Mouse (Mus musculus): ENCODE measurements around the gene Gm3488.
"Not testable (repeated sequence)": the region's sequence is repeated elsewhere in the genome, so short reads cannot be mapped to it uniquely, and the experiment has no call there.

The Gm3488 gene

GRCm38 (mm10) chr14:5501374-5501773 is at the start of gene Gm3488:
TSS of gene Gm3488 (plus strand) at chr14:5501674.
- not testable (repeated sequence) for DNase-seq (ENCODE audit: low spot score)

DNA sequence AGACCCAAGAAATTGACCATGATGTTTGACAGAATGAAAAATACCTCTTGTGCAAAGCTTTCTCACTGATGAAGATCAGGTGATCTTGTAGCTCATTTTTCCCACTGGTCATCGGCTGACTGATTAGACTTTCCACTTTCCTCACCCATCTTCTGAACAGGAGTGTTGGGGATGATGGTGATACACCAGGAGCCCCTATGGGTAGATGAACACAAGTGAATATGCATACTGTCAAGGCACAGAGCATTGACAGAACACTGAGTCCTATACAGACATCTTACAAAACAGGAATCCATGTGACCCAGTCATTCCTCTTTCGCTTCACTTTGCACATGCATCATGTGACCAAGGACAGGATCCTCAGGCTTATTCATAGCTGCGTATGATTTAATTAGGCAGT is 46.1 kb upstream of the Gm3488 start, which contains the start of gene Gm3194:
Gene Gm3194, minus strand, starts transcription at position 101 of the 400 bp plus-strand sequence.
- DNase-seq (ENCODE audit: low spot score): not testable (repeated sequence)

GRCm38 (mm10) chr14:5460469-5460868 is 41.0 kb upstream of the Gm3488 start:
- DNase-seq (ENCODE audit: low spot score): not testable (repeated sequence)

DNA sequence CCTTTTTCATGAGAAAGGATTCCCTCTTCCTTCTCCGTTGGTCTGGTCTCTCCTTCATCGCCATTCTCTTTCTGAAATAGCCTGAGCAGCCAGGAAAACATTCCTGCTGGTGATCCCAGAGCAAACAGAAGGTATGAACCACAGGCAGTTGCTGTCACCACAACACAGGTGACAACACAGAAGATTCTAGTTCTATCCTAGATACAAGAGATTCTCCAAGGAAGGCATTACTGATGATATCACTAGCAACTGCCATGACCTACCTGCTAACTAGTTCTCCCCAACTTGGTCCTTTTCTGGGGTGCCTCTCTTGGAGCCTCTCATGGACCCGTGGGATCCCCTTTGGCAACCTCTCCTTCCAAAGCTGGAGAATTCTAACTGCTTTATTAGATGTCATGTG is 23.7 kb upstream of the Gm3488 start, which contains the start of gene Gm8246:
Gene Gm8246, minus strand, starts transcription at position 101 of the 400 bp plus-strand sequence.
- DNase-seq (ENCODE audit: low spot score): not testable (repeated sequence)

- not testable (repeated sequence) for DNase-seq (ENCODE audit: low spot score)
These were observed 17.6 kb upstream of the Gm3488 start, which contains the start of gene Gm3187 for GRCm38 (mm10) chr14:5483907-5484306. TSS of gene Gm3187 (plus strand) at chr14:5484207.

DNA sequence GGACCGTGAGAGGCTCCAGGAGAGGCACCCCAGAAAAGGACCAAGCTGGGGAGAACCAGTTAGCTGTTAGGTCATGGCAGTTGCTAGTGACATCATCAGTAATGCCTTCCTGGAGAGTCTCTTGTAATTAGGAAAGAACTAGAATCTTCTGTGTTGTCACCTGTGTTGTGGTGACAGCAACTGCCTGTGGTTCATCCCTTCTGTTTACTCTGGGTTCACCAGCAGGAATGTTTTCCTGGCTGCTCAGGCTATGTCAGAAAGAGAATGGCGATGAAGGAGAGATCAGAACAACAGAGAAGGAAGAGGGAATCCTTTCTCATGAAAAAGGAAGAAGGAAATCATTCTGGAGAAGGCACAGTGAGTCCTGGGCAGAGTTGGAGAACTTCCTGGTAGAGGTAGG is 36.7 kb downstream of the Gm3488 start, which contains the start of gene Gm3532:
Gene Gm3532, plus strand, starts transcription at position 301 of the 400 bp plus-strand sequence.
- DNase-seq (ENCODE audit: low spot score): not testable (repeated sequence)

All from ovary, postnatal 36 days (tissue).